Mouse (Mus musculus) brain, embryonic 14.5 days (tissue): ENCODE data around the gene Spred2. TPM values are rescaled to one million over a fixed set of nuclear protein-coding genes. Genes with fewer than 3 reads are reported as not detected.
"Not testable (repeated sequence)": the region's sequence is repeated elsewhere in the genome, so short reads cannot be mapped to it uniquely, and the experiment has no call there.

Experiments
- DNase-seq: peaks from one replicate; pipeline ENCODE4 v3.0.0-alpha.2; 2011; ENCODE audit warnings: low read depth
- CTCF ChIP-seq: fragments of 200-500 bp; IDR thresholded peaks from 2 replicates; pipeline ENCODE4 v1.5.1; 2012; ENCODE audit warnings: inconsistent platforms, mild to moderate bottlenecking, moderate library complexity, borderline replicate concordance; ENCODE audit not compliant: insufficient read depth, insufficient read length; ENCODE audit errors: extremely low read depth
- POLR2A ChIP-seq: fragments of 200-500 bp; IDR thresholded peaks from 2 replicates; pipeline ENCODE4 v1.6.1; 2012; ENCODE audit warnings: mild to moderate bottlenecking, inconsistent platforms, borderline replicate concordance; ENCODE audit not compliant: poor library complexity, insufficient read depth, insufficient read length, severe bottlenecking; ENCODE audit errors: extremely low read depth
- polyA plus RNA-seq: library from polyadenylated mRNA; depleted of rRNA; stranded (reverse); fragments of >200 nt; gene quantifications from 2 replicates; pipeline ENCODE4 v1.2.3, GENCODE M21; 2012

The Spred2 gene
- polyA plus RNA-seq, 1 experiment, result 22.4 TPM

DNA sequence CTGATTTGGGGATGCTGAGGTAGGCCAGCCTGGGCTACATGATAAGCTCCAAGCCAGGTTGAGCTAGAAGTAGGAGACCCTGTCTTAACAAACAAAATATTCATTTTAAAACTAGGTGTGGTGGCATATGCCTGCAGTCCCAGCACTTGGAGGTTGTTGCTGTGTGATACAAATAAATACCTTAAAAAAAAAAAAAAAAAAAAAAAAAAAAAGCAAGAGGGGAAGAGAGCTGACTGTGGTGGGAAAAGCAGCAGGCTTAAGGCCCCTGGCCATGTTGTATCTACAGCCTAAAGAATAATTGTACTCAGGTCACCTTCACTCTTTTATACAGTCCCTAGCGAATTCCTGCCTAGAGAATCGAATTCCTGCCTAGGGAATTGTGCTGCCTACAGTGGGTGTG, 94.7 kb downstream of the Spred2 start:
- no peak for TF ChIP-seq CTCF
- TF ChIP-seq POLR2A, result no peak

DNA sequence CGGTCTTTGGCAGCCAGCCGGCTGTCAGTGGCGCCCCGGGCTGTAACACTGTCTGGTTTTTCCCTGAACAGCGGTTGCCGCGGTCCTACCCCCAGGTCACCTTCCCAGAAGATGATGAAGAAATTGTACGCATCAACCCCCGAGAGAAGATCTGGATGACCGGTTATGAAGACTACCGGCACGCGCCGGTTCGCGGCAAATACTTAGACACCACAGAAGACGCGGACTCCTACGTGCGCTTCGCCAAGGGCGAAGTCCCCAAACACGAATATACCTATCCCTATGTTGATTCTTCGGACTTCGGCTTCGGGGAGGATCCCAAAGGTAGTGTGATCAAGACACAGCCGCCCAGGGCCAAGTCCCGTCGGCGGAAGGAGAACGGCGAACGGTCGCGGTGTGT, 96.5 kb downstream of the Spred2 start:
- DNase-seq, result no peak
- TF ChIP-seq POLR2A (no peak), CTCF (no peak)

More for the DNA sequence above, 94.7 kb downstream of the Spred2 start:
- DNase-seq, result no peak

DNA sequence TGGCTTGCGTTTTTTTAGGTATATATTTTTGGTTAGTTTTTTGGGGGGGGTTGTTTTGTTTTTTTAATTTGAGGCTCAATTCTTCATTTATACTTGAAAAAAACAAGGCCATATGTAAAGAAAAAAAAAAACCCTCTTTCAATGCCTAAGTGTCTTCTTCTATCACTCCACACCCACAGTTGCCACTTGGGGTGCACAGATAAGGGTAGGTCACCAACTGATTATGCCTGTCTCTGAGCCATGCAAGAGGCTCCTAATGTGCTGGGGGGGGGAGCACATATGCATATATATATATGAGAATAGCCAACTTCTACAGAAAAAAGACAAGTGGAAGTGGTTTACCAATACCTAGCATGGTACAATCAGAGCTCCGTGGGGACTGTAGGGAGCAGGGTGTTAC, 98.3 kb downstream of the Spred2 start:
- TF ChIP-seq POLR2A (no peak), CTCF (no peak)
- DNase-seq, result no peak

DNA sequence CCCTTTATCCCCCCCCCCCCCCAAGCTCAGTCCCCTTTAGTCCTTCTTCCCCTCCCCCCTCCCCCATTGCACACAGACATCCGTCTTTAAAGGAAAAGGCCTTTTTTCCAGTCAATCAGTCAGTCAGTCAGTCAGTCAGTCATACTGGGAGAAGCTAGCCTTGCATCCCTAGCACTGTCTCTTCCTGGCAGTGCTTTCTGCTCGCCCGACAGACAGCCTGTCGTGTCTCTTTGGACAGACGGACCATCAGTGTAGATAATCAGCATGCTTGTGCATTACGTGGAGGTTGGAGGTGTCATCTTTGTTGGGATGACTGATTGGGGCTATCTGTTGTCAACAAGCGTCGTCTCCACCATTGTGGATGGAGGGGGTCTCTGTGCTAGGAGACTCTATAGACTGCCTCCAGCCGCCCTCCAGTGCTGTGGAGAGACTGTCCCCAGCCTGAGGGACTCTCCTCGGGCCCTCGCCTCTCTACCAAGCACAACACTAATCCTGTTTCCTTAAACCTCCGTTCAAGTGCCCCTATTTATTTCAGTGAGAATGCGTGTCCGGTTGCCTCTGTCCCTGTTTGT, 98.8 kb downstream of the Spred2 start:
- TF ChIP-seq POLR2A (no peak), CTCF (no peak)
- no peak for DNase-seq

DNA sequence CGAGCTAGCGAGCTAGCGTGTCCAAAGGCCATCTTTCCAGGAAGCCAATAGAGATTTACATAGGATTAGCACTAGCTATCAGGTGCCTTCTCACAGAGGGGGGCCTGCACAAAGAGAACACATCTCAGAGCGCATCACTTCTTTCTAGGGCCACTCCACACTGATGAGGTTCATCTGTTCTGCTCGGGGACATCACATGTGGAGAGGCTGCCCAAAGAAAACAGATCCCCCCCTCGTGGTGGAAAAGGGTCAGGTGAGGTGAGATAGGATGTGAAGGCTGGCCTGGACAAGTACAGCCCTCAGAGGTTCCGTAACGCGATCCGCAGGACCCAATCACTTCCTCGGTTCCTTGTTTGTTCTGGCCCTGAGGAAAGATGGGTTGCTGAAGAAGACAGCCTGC, 101.7 kb downstream of the Spred2 start:
- TF ChIP-seq POLR2A (no peak), CTCF (no peak)
- DNase-seq, result no peak

DNA sequence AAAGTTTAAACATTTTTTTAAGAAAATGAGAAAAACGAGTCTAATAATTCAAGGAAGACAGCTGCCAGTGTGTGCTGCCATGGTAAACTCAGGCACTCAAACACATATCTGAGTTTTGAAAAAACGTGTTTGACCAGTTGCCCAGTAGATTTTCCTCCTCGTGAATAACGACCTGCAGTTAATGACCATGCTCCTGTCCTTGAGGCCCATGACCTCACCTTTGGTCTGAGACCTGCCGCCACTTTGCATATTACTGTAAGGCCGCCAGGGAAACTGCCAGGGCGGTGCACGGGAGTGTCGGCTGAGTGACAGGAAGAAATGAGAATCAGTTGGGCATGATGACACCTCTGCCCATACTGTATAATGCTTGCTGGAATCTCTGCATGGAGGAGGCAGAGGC, 103.5 kb downstream of the Spred2 start:
- no peak for DNase-seq
- TF ChIP-seq CTCF (no peak), POLR2A (no peak)

DNA sequence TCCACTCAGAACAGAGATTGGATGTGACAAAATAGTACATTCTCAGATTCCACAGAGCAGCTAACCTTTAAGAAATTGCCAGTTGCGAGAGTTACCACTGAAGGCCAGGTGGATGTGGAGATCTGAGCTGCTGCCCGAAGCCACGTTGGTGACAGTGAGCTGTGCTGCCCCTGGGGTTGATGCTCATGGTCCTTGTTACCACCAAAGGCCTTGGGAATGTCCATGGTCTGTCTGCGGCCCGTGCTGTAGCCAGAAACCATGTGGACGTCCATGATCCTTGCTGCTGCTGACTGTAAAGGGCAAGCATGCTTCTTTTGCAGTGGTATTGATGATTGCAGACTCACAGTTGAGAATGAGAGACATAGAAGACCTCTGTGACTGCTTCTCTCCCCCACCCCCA, 104.2 kb downstream of the Spred2 start:
- DNase-seq, result no peak
- TF ChIP-seq POLR2A, result no peak
- no peak for TF ChIP-seq CTCF

DNA sequence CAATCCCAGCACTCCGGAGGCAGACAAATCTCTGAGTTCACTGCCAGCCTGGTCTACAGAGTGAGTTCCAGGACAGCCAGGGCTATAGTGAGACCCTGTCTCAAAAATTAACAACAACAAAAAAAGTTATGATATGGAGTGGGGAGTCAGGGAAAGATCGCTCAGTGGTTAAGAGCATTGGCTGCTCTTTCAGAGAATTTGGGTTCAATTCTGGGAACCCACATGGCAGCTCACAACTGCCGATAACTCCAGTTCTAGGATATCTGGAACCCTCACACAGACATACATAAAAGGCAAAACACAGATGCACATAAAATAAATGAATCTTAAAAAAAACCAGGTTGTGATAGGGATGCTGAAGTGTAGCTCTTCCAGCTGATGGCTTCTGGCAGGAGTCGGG, 104.8 kb downstream of the Spred2 start:
- TF ChIP-seq CTCF (no peak), POLR2A (no peak)
- no peak for DNase-seq

DNA sequence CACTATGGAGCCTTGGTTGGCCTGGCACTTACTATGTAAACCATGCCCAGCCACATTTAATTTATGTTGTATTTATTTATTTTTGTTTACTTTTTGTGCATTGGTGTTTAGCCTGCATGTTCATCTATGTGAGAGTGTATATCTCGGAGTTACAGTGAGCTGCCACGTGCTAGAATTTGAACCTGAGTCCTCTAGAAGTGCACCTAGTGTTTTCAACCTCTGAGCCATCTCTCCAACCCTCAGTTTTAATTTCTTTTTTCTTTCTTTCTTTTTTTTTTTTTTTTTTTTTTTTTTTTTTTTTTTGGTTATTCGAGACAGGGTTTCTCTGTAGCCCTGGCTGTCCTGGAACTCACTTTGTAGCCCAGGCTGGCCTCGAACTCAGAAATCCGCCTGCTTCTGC, 106.8 kb downstream of the Spred2 start:
- DNase-seq, result not testable (repeated sequence)

DNA sequence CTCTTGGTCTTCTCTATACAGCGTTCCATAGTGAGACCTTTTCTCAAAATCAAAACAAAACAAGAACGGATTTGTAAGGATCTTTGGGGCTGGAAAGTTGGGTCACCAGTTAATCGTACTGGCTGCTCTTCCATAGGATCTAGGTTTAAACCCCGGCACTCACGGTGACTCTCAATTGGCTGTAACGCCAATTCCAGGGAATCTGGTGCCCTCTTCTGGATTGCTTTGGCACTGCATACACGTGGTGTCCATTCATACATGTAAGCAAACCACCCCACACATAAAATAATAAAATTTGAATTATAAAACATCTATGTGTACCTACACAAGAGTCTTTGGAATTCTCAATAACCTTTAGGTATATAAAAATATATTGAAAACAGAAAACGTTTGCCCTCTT, 107.4 kb downstream of the Spred2 start:
- TF ChIP-seq POLR2A, result no peak
- TF ChIP-seq CTCF, result peak; percentile 51; the same call in 1 of the 2 replicates
- peak; percentile 30 for DNase-seq

DNA sequence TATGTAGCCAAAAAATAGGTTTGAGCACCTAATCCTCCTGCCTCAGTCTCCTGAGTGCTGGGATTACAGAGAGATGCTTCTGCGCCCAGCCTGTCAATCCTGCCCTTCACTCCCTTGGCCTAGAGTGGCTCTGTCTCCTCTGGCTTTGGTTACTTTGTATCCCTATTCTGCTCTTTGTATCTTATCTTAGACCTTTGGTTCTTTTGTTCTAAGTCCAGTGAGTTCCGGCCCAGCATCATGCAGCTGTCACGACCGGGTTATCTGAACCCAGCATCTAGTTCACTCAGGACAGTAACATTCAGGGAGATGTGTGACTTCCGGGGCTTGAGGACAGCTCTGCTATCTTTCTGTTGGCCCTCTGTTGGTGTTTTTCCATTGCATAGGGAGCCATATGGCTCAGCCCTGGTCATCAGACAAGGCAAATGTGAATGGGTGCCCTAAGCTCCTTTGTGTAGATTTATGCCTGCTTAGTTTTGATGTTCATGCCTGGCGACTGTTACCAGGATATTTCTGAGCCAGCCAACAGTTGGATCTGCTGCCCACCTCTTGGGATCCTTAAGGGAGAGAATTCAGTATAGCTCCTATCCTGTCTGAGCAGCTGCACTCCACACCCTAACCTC, 109.5 kb downstream of the Spred2 start:
- no peak for TF ChIP-seq CTCF
- no peak for TF ChIP-seq POLR2A
- DNase-seq, result no peak

DNA sequence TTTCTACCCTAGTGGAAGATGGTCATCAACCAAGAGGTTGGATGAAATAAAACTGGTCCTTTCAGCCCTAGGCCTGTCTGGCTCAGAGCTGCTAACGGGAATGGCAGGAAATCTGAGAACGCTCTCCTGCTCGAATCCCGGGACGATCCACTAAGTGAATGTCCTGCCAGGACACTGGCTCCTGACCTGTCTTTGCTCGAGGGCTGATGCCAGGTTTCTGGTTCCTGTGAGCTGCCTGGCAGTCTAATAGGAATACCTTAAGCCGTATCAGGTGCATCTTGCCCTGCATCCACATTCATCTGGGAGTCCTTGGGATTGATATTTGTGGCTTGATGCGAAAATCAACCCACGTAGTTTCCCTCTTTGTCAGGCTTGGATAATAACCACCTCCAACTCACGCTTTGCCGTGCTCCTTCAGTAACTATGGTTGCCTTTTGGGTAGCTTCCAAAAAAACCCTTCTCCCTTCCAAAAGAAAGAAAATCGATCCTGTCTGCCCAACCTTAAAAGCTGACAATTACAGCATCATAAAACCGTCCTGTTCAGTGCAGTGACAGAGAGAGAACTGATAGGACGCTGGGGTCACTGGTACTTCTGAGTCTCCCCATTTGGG, 110.3 kb downstream of the Spred2 start:
- DNase-seq, result no peak

More for the DNA sequence above, 110.3 kb downstream of the Spred2 start:
- TF ChIP-seq POLR2A, result no peak
- no peak for TF ChIP-seq CTCF
